Mouse (Mus musculus) heart, postnatal 4 days (tissue): ENCODE measurements around the gene Snapc2. TPM values are rescaled to one million over a fixed set of nuclear protein-coding genes. Genes with fewer than 3 reads are reported as not detected.

Experiments
- DNase-seq: peaks from one replicate; pipeline ENCODE4 v3.0.0; 2021
- total RNA-seq, 2 experiments: library from RNA; stranded (reverse); gene quantifications; 2 replicates each; pipeline ENCODE4 v1.2.3; 2021

The Snapc2 gene
- total RNA-seq, result 10 to 100 TPM; 19.5 to 21.6 TPM

GRCm38 (mm10) chr8:4252934-4253841 lies at the start of gene Snapc2:
Snapc2 (plus strand) TSS chr8:4253080.
- peak; percentile 96 for DNase-seq

GRCm38 (mm10) chr8:4205246-4206123 lies 47.4 kb upstream of the Snapc2 start:
- DNase-seq, result no peak

- DNase-seq, result no peak
These were observed 46.5 kb upstream of the Snapc2 start for GRCm38 (mm10) chr8:4206182-4207015.

- no peak for DNase-seq
These were observed 45.9 kb upstream of the Snapc2 start for GRCm38 (mm10) chr8:4207016-4207350.

- no peak for DNase-seq
These were observed 41.8 kb upstream of the Snapc2 start for GRCm38 (mm10) chr8:4211097-4211496.

- no peak for DNase-seq
These were observed 40.1 kb upstream of the Snapc2 start for GRCm38 (mm10) chr8:4212809-4213209.

- DNase-seq, result peak; percentile 41
These were observed 39.5 kb upstream of the Snapc2 start for GRCm38 (mm10) chr8:4213210-4214005.

- peak; percentile 42 for DNase-seq
These were observed 38.6 kb upstream of the Snapc2 start for GRCm38 (mm10) chr8:4214006-4214980.

GRCm38 (mm10) chr8:4216296-4216695 lies 36.6 kb upstream of the Snapc2 start:
- DNase-seq, result no peak

- DNase-seq, result no peak
These were observed 35.9 kb upstream of the Snapc2 start, which contains the start of gene Prr36 for GRCm38 (mm10) chr8:4216791-4217621. Prr36 (minus strand) TSS chr8:4217459.

GRCm38 (mm10) chr8:4219617-4220016 lies 33.3 kb upstream of the Snapc2 start:
- DNase-seq, result no peak

GRCm38 (mm10) chr8:4222059-4222458 lies 30.8 kb upstream of the Snapc2 start:
- no peak for DNase-seq

GRCm38 (mm10) chr8:4226323-4226722 lies 26.6 kb upstream of the Snapc2 start:
- DNase-seq, result no peak

- no peak for DNase-seq
These were observed 26.0 kb upstream of the Snapc2 start, which contains the start of gene Lrrc8e for GRCm38 (mm10) chr8:4226739-4227347. Lrrc8e (plus strand) TSS chr8:4226827.

- DNase-seq, result no peak
These were observed 25.0 kb upstream of the Snapc2 start for GRCm38 (mm10) chr8:4227919-4228318.

GRCm38 (mm10) chr8:4229784-4230183 lies 23.1 kb upstream of the Snapc2 start:
- DNase-seq, result no peak

GRCm38 (mm10) chr8:4230612-4231351 lies 22.1 kb upstream of the Snapc2 start:
- DNase-seq, result no peak
